13 mouse cellular contexts compared by ENCODE assay signal in genomic region chr2:152452101-152452781, GRCm38 (mm10). TPM values are rescaled to one million over a fixed set of nuclear protein-coding genes. Genes with fewer than 3 reads are reported as not detected.
DNase-seq lines count a peak whose midpoint lies in the region; ATAC-seq and TF ChIP-seq lines count a peak whose summit lies in the region.
"Had no signal": no experiment of that assay in that cellular context is flagged by ENCODE, and none has a peak within 500 bp of the region (broad histone marks: within the 10 kb centered on the region; RNA-seq: fewer than 3 reads in every experiment).

No protein-coding gene starts in this region.

- no peak overlapping the region for H3K4me3 ChIP-seq in heart, embryonic 10.5 days
- H3K4me3 ChIP-seq in lung, embryonic 16.5 days (ENCODE audit: low read length): no peak overlapping the region
- H3K4me3 ChIP-seq in stomach, postnatal 0 days (ENCODE audit: low read depth, low read length): no peak overlapping the region
- H3K4me3 ChIP-seq: forebrain, embryonic 12.5 days; heart, embryonic 15.5 days had no signal

- no peak for TF ChIP-seq EP300 in stomach, postnatal 0 days (optimal IDR thresholded peaks at IDR 0.05)

- H3K27me3 ChIP-seq in heart, embryonic 10.5 days (ENCODE audit: insufficient read depth, poor library complexity, severe bottlenecking): peaks cover 13% of the 10 kb centered on the region; the same call in 1 of the 2 replicates
- H3K27me3 ChIP-seq in lung, embryonic 16.5 days (ENCODE audit: control insufficient read depth, insufficient read depth, low read depth, low read length): no peaks in the 10 kb centered on the region
- no peaks in the 10 kb centered on the region for H3K27me3 ChIP-seq in stomach, postnatal 0 days (ENCODE audit: control insufficient read depth, insufficient read depth, low read length)
- H3K27me3 ChIP-seq: forebrain, embryonic 12.5 days; heart, embryonic 15.5 days had no signal

- H3K4me2 ChIP-seq in lung, embryonic 16.5 days (ENCODE audit: low read depth, low read length): no peak overlapping the region
- no peak overlapping the region for H3K4me2 ChIP-seq in stomach, postnatal 0 days (replicated peaks; ENCODE audit: low read depth)
- H3K4me2 ChIP-seq: forebrain, embryonic 12.5 days; heart, embryonic 15.5 days had no signal

- no peak overlapping the region for H3K27ac ChIP-seq in heart, embryonic 10.5 days
- no peak overlapping the region for H3K27ac ChIP-seq in lung, embryonic 16.5 days (ENCODE audit: low read length)
- no peak overlapping the region for H3K27ac ChIP-seq in stomach, postnatal 0 days (replicated peaks)
- H3K27ac ChIP-seq: forebrain, embryonic 12.5 days; heart, embryonic 15.5 days had no signal

- no peak for TF ChIP-seq CTCF in stomach, postnatal 0 days (IDR thresholded peaks at IDR 0.05; ENCODE audit: low read depth)

- WGBS in heart, embryonic 10.5 days: 75% methylated on average over 4 of the region's 4 CpGs
- 53% methylated on average over 4 of the region's 4 CpGs for WGBS in lung, embryonic 16.5 days
- WGBS in stomach, postnatal 0 days: 70% methylated on average over 4 of the region's 4 CpGs

- no peak overlapping the region for H3K9ac ChIP-seq in lung, embryonic 16.5 days (ENCODE audit: low read length)
- H3K9ac ChIP-seq in stomach, postnatal 0 days (ENCODE audit: low read length): no peak overlapping the region
- H3K9ac ChIP-seq: forebrain, embryonic 12.5 days; heart, embryonic 15.5 days had no signal

- H3K4me1 ChIP-seq in heart, embryonic 10.5 days: peaks cover 16% of the 10 kb centered on the region
- H3K4me1 ChIP-seq in lung, embryonic 16.5 days (replicated peaks; ENCODE audit: control insufficient read depth, insufficient read depth, low read length): no peaks in the 10 kb centered on the region
- no peaks in the 10 kb centered on the region for H3K4me1 ChIP-seq in stomach, postnatal 0 days (replicated peaks; ENCODE audit: control insufficient read depth, insufficient read depth)
- H3K4me1 ChIP-seq: forebrain, embryonic 12.5 days had no signal

- H3K36me3 ChIP-seq in heart, embryonic 10.5 days: no peaks in the 10 kb centered on the region
- no peaks in the 10 kb centered on the region for H3K36me3 ChIP-seq in lung, embryonic 16.5 days (ENCODE audit: control insufficient read depth, insufficient read depth, low read length)
- H3K36me3 ChIP-seq in stomach, postnatal 0 days (ENCODE audit: control insufficient read depth, insufficient read depth, low read length): no peaks in the 10 kb centered on the region
- H3K36me3 ChIP-seq: forebrain, embryonic 12.5 days; heart, embryonic 15.5 days had no signal

- H3K9me3 ChIP-seq in heart, embryonic 10.5 days: no peaks in the 10 kb centered on the region
- no peaks in the 10 kb centered on the region for H3K9me3 ChIP-seq in lung, embryonic 16.5 days (ENCODE audit: control insufficient read depth, low read length)
- H3K9me3 ChIP-seq in stomach, postnatal 0 days (ENCODE audit: control insufficient read depth, low read length): no peaks in the 10 kb centered on the region
- H3K9me3 ChIP-seq: forebrain, embryonic 12.5 days; heart, embryonic 15.5 days had no signal

- ATAC-seq in lung, embryonic 16.5 days (ENCODE audit: low read depth): 0 out of 2 replicates have a peak, but pooled peaks have one; percentile 34
- 0 out of 2 replicates have a peak, but pooled peaks have one; percentile 28 for ATAC-seq in stomach, postnatal 0 days (ENCODE audit: low FRiP score, low TSS enrichment)

- peak; percentile 94 for DNase-seq in heart, adult 11 months
- DNase-seq in heart, embryonic 10.5 days (ENCODE audit: low spot score): no peak
- DNase-seq in lung, postnatal 10 days: no peak
- DNase-seq in gastrocnemius, postnatal 25 days: peak; percentile 39
- no peak for DNase-seq in stomach, postnatal 0 days (ENCODE audit: low spot score)
- no peak for DNase-seq in adrenal gland, adult 8-10 months
- DNase-seq: kidney, adult 8-10 months; layer of hippocampus, adult 9-11 months had no signal

RNA-seq across cellular contexts. Expression of gene Defb23, which starts 12.2 kb away (rescaled TPM):
- not detected in 2 replicates for polyA plus RNA-seq in heart, embryonic 10.5 days (2016; fragmentation: Nextera tagmentation; extraction: Ambion mirVana)
- not detected in 2 replicates for polyA plus RNA-seq in lung, embryonic 16.5 days (2015; fragmentation: Nextera tagmentation; extraction: Ambion mirVana)
- total RNA-seq in gastrocnemius, postnatal 25 days (2021): not detected
- polyA plus RNA-seq in stomach, postnatal 0 days (2015; fragmentation: Nextera tagmentation; extraction: Ambion mirVana): not detected in 2 replicates
- not detected for total RNA-seq in adrenal gland, adult 8-10 months (2022)
- polyA plus RNA-seq: forebrain, embryonic 12.5 days; heart, embryonic 15.5 days; limb, embryonic 14.5 days; urinary bladder, adult 2 months had no signal

RNA-seq across cellular contexts. Expression of gene Defb20, which starts 24.6 kb away (rescaled TPM):
- polyA plus RNA-seq in heart, embryonic 10.5 days (2016; fragmentation: Nextera tagmentation; extraction: Ambion mirVana): not detected in 2 replicates
- not detected in 2 replicates for polyA plus RNA-seq in lung, embryonic 16.5 days (2015; fragmentation: Nextera tagmentation; extraction: Ambion mirVana)
- total RNA-seq in gastrocnemius, postnatal 25 days (2021): not detected
- polyA plus RNA-seq in stomach, postnatal 0 days (2015; fragmentation: Nextera tagmentation; extraction: Ambion mirVana): not detected in 2 replicates
- total RNA-seq in adrenal gland, adult 8-10 months (2022): not detected
- polyA plus RNA-seq: forebrain, embryonic 12.5 days; heart, embryonic 15.5 days; limb, embryonic 14.5 days; urinary bladder, adult 2 months had no signal

RNA-seq across cellular contexts. Expression of gene 6820408C15Rik, which starts 36.9 kb away (rescaled TPM):
- polyA plus RNA-seq in heart, embryonic 10.5 days (2016; fragmentation: Nextera tagmentation; extraction: Ambion mirVana): 1.2 and 1.4 TPM in 2 replicates
- polyA plus RNA-seq in lung, embryonic 16.5 days (2015; fragmentation: Nextera tagmentation; extraction: Ambion mirVana): 8.5 and 10.5 TPM in 2 replicates
- total RNA-seq in gastrocnemius, postnatal 25 days (2021): not detected
- polyA plus RNA-seq in stomach, postnatal 0 days (2015; fragmentation: Nextera tagmentation; extraction: Ambion mirVana): 0.38 TPM in 2 replicates
- under 1 TPM; 0.32 to 0.51 (median 0.42) TPM for total RNA-seq in adrenal gland, adult 8-10 months (2022)

RNA-seq across cellular contexts. Expression of gene Zcchc3, which starts 37.4 kb away (rescaled TPM):
- 50.6 and 71.3 TPM in 2 replicates for polyA plus RNA-seq in heart, embryonic 10.5 days (2016; fragmentation: Nextera tagmentation; extraction: Ambion mirVana)
- polyA plus RNA-seq in lung, embryonic 16.5 days (2015; fragmentation: Nextera tagmentation; extraction: Ambion mirVana): 22.2 and 25.9 TPM in 2 replicates
- total RNA-seq in gastrocnemius, postnatal 25 days (2021): 1 to 10 TPM; 1.6 TPM
- 14.8 and 15.6 TPM in 2 replicates for polyA plus RNA-seq in stomach, postnatal 0 days (2015; fragmentation: Nextera tagmentation; extraction: Ambion mirVana)
- 10 to 100 TPM in 1 of 4 experiments, 1 to 10 TPM in 3; 7.9 to 11.2 (median 9.2) TPM for total RNA-seq in adrenal gland, adult 8-10 months (2022)

RNA-seq across cellular contexts. Expression of gene Defb22, which starts 37.7 kb away (rescaled TPM):
- not detected in 2 replicates for polyA plus RNA-seq in heart, embryonic 10.5 days (2016; fragmentation: Nextera tagmentation; extraction: Ambion mirVana)
- not detected in 2 replicates for polyA plus RNA-seq in lung, embryonic 16.5 days (2015; fragmentation: Nextera tagmentation; extraction: Ambion mirVana)
- total RNA-seq in gastrocnemius, postnatal 25 days (2021): not detected
- polyA plus RNA-seq in stomach, postnatal 0 days (2015; fragmentation: Nextera tagmentation; extraction: Ambion mirVana): not detected in 2 replicates
- total RNA-seq in adrenal gland, adult 8-10 months (2022): not detected
- polyA plus RNA-seq: forebrain, embryonic 12.5 days; heart, embryonic 15.5 days; limb, embryonic 14.5 days; urinary bladder, adult 2 months had no signal

Comparison
In these comparisons a context has a peak if more than half of its experiments do, and no peak if none do; other contexts are left out.
1. DNase-seq: peak in heart, adult 11 months (single experiment) and gastrocnemius, postnatal 25 days (single experiment); none in heart, embryonic 10.5 days (single experiment), lung, postnatal 10 days (single experiment), stomach, postnatal 0 days (single experiment) and adrenal gland, adult 8-10 months (single experiment).